Mouse (Mus musculus) limb, embryonic 14.5 days (tissue): ENCODE measurements at regions not wholly inside any gene's neighbourhood (a gene's known extent, or its start where the extent isn't known, plus 50 kb on each side); places are given as distances from the start of the nearest gene placed in this dataset.
A peak's percentile ranks its signal among the peaks of the same experiment; 100 is the strongest.

ENCODE experiments used
- ATAC-seq: fragments of 200-750 bp; cut with Nextera tagmentation; 2 replicates; pipeline ENCODE4 v1.8.0; 2017; ENCODE audit warnings: low read depth, moderate number of reproducible peaks, moderate TSS enrichment; ENCODE audit not compliant: low FRiP score
- DNase-seq: peaks from one replicate; pipeline ENCODE4 v3.0.0-alpha.2; 2015; ENCODE audit warnings: low spot score
- H3K27ac ChIP-seq: fragments of 300-500 bp; sonication (generic); replicated peaks from 2 replicates; pipeline ENCODE4 v1.5.1; 2014; ENCODE audit warnings: low read depth, mild to moderate bottlenecking, low read length, moderate library complexity, mixed read lengths
- H3K27me3 ChIP-seq: fragments of 300-500 bp; sonication (generic); 2 replicates; pipeline ENCODE4 v1.6.1; 2014; ENCODE audit warnings: low read length, mixed read lengths; ENCODE audit not compliant: control insufficient read depth, insufficient read depth
- H3K36me3 ChIP-seq: fragments of 300-500 bp; sonication (generic); 2 replicates; pipeline ENCODE4 v1.6.1; 2014; ENCODE audit warnings: mild to moderate bottlenecking, low read length, moderate library complexity, mixed read lengths; ENCODE audit not compliant: control insufficient read depth, insufficient read depth
- H3K4me1 ChIP-seq: fragments of 300-500 bp; sonication (generic); 2 replicates; pipeline ENCODE4 v1.6.1; 2014; ENCODE audit warnings: antibody characterized with exemption, low read length, mixed read lengths; ENCODE audit not compliant: control insufficient read depth, insufficient read depth
- H3K4me2 ChIP-seq: fragments of 300-500 bp; sonication (generic); replicated peaks from 2 replicates; pipeline ENCODE4 v1.6.1; 2014; ENCODE audit warnings: low read depth, mild to moderate bottlenecking, low read length, moderate library complexity; ENCODE audit not compliant: severe bottlenecking
- H3K4me3 ChIP-seq: fragments of 300-500 bp; sonication (generic); replicated peaks from 2 replicates; pipeline ENCODE4 v1.5.1; 2014; ENCODE audit warnings: low read length
- H3K9ac ChIP-seq: fragments of 300-500 bp; sonication (generic); 2 replicates; pipeline ENCODE4 v1.6.1; 2014; ENCODE audit warnings: mild to moderate bottlenecking, low read depth, low read length, moderate library complexity; ENCODE audit not compliant: severe bottlenecking
- H3K9me3 ChIP-seq: fragments of 300-500 bp; sonication (generic); 2 replicates; pipeline ENCODE4 v1.6.1; 2016; ENCODE audit warnings: low read length; ENCODE audit not compliant: control insufficient read depth
- POLR2A ChIP-seq: fragments of 200-500 bp; IDR thresholded peaks from 2 replicates; pipeline ENCODE4 v1.8.0; 2012; ENCODE audit warnings: inconsistent platforms, mild to moderate bottlenecking, moderate library complexity, borderline replicate concordance; ENCODE audit not compliant: insufficient read depth, insufficient read length; ENCODE audit errors: extremely low read depth
- WGBS: fragments of 180-500 bp; shearing (Covaris S2); extraction: QIAGEN DNeasy Blood & Tissue Kit; methylation state at CpG from one replicate; pipeline ENCODE4 v1.1.7; 2014; 5-methylcytosine and 5-hydroxymethylcytosine counted together

- Histone ChIP-seq H3K9ac (no peak overlapping the region), H3K27me3 (no peaks in the 10 kb centered on the region), H3K9me3 (no peaks in the 10 kb centered on the region), H3K27ac (no peak overlapping the region), H3K36me3 (no peaks in the 10 kb centered on the region), H3K4me3 (no peak overlapping the region), H3K4me1 (peaks cover 10% of the 10 kb centered on the region; the same call in 1 of the 2 replicates), H3K4me2 (no peak overlapping the region)
- DNase-seq (no peak), ATAC-seq (no peak)
- WGBS = 71% methylated on average over 7 of the region's 7 CpGs
- no peak for TF ChIP-seq POLR2A
Observed at GRCm38 (mm10) chr14:67174929-67175328, 1165.9 kb upstream of the Gulo start.

- Histone ChIP-seq H3K9me3 (no peaks in the 10 kb centered on the region), H3K4me1 (peaks cover 18% of the 10 kb centered on the region), H3K27me3 (no peaks in the 10 kb centered on the region), H3K9ac (no peak overlapping the region), H3K4me2 (no peak overlapping the region), H3K4me3 (no peak overlapping the region), H3K36me3 (no peaks in the 10 kb centered on the region), H3K27ac (no peak overlapping the region)
- 84% methylated on average over 6 of the region's 6 CpGs for WGBS
- ATAC-seq (no peak), DNase-seq (no peak)
- no peak for TF ChIP-seq POLR2A
Observed at GRCm38 (mm10) chr14:67170801-67171200, 1161.8 kb upstream of the Gulo start.

GRCm38 (mm10) chr14:67170248-67170647, 1161.2 kb upstream of the Gulo start:
- no peak overlapping the region for H3K4me2 ChIP-seq
- peaks cover 18% of the 10 kb centered on the region for H3K4me1 ChIP-seq
- DNase-seq = peak; percentile 66
- H3K27me3 ChIP-seq = no peaks in the 10 kb centered on the region
- no peak overlapping the region for H3K27ac ChIP-seq
- H3K4me3 ChIP-seq = no peak overlapping the region
- 0% methylated on average over 3 of the region's 3 CpGs for WGBS
- H3K9me3 ChIP-seq = no peaks in the 10 kb centered on the region
- ATAC-seq = no peak
- no peaks in the 10 kb centered on the region for H3K36me3 ChIP-seq
- TF ChIP-seq POLR2A = no peak
- H3K9ac ChIP-seq = no peak overlapping the region

GRCm38 (mm10) chr14:67169201-67169600, 1160.2 kb upstream of the Gulo start:
- ATAC-seq (no peak), DNase-seq (no peak)
- Histone ChIP-seq H3K36me3 (no peaks in the 10 kb centered on the region), H3K27ac (no peak overlapping the region), H3K27me3 (no peaks in the 10 kb centered on the region), H3K4me2 (no peak overlapping the region), H3K9ac (no peak overlapping the region), H3K4me3 (no peak overlapping the region), H3K9me3 (no peaks in the 10 kb centered on the region), H3K4me1 (peaks cover 18% of the 10 kb centered on the region)
- TF ChIP-seq POLR2A = no peak
- WGBS = 30% methylated on average over 1 of the region's 1 CpGs

GRCm38 (mm10) chr14:67159996-67160395, 1151.0 kb upstream of the Gulo start:
- Histone ChIP-seq H3K36me3 (no peaks in the 10 kb centered on the region), H3K4me3 (no peak overlapping the region), H3K27me3 (no peaks in the 10 kb centered on the region), H3K27ac (no peak overlapping the region), H3K4me1 (no peaks in the 10 kb centered on the region), H3K4me2 (no peak overlapping the region), H3K9ac (no peak overlapping the region), H3K9me3 (no peaks in the 10 kb centered on the region)
- no peak for TF ChIP-seq POLR2A
- ATAC-seq = no peak
- no peak for DNase-seq
- 84% methylated on average over 10 of the region's 10 CpGs for WGBS

GRCm38 (mm10) chr14:67158867-67159266, 1149.9 kb upstream of the Gulo start:
- no peaks in the 10 kb centered on the region for H3K4me1 ChIP-seq
- H3K27ac ChIP-seq = no peak overlapping the region
- H3K9ac ChIP-seq = no peak overlapping the region
- H3K4me3 ChIP-seq = no peak overlapping the region
- no peak for DNase-seq
- H3K36me3 ChIP-seq = no peaks in the 10 kb centered on the region
- H3K27me3 ChIP-seq = no peaks in the 10 kb centered on the region
- 74% methylated on average over 8 of the region's 9 CpGs for WGBS
- H3K9me3 ChIP-seq = no peaks in the 10 kb centered on the region
- H3K4me2 ChIP-seq = no peak overlapping the region
- no peak for TF ChIP-seq POLR2A
- no peak for ATAC-seq
